Mouse (Mus musculus) urinary bladder, adult 18-20 months (tissue): ENCODE measurements around the gene Ap1g1.
A peak's percentile ranks its signal among the peaks of the same experiment; 100 is the strongest.
"Not testable (repeated sequence)": the region's sequence is repeated elsewhere in the genome, so short reads cannot be mapped to it uniquely, and the experiment has no call there.

Source experiments
- DNase-seq, 2 experiments: peaks; one replicate each; pipeline ENCODE4 v3.0.0; 2022; ENCODE audit warnings: low spot score in 2 of 2, mixed read lengths in 2 of 2

Gene Ap1g1

GRCm38 (mm10) chr8:109778280-109778977, at the start of gene Ap1g1:
Gene Ap1g1 (plus strand): TSS chr8:109778554.
- peak; percentile 93 to 94 for DNase-seq

DNA sequence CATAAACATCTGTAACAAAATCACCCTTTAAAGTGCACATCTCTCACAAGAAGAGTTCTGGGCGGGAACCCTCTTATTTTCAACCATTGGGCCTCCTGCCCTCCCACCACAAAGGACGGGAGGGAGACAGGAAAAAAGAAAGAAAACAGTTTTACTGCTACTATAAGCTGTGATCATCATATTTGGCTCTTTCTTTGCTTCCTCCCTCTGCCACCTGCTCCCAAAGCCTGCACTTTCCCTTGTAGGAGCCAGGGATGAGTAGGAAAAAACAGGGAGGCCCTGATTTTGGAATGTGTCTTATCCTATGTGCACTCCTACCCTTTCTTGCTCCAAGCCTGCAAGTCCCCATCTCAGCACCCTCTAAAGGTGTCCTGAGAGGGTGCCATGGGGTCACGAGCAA, 47.3 kb upstream of the Ap1g1 start:
- DNase-seq: no peak

- DNase-seq: no peak
Measured at GRCm38 (mm10) chr8:109734018-109734417, 44.3 kb upstream of the Ap1g1 start.

GRCm38 (mm10) chr8:109736819-109737218, 41.5 kb upstream of the Ap1g1 start:
- DNase-seq: no peak

- peak; percentile 68 to 75 for DNase-seq
Measured at GRCm38 (mm10) chr8:109737237-109738048, 40.9 kb upstream of the Ap1g1 start, which contains the start of gene Atxn1l. Gene Atxn1l (minus strand): TSS chr8:109737739.

- DNase-seq: no peak
Measured at GRCm38 (mm10) chr8:109738049-109738380, 40.3 kb upstream of the Ap1g1 start.

- DNase-seq: no peak
Measured at GRCm38 (mm10) chr8:109747468-109748199, 30.7 kb upstream of the Ap1g1 start.

DNA sequence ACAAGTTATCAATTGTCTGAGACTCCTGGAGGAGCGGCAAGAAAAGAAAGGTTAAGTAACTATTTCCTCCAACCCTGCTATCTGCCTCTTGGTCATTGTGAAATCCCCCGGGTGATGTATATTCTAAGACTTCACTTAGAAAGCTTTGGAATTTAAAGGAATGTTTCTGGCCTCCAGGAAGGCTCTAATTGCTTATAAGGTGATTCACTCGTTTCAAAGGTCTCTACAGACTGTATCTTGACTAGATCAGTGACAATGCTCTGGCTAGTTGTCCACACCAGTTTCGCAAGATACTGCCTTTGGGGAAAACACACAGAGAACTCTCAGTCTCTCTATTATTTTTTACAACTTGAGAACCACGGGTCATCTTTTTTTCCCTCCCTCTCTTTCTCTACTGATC, 28.1 kb upstream of the Ap1g1 start:
- DNase-seq: no peak

GRCm38 (mm10) chr8:109750699-109751098, 27.7 kb upstream of the Ap1g1 start:
- peak; percentile 11 to 46 for DNase-seq

- no peak for DNase-seq
Measured at GRCm38 (mm10) chr8:109751731-109752485, 26.4 kb upstream of the Ap1g1 start.

DNA sequence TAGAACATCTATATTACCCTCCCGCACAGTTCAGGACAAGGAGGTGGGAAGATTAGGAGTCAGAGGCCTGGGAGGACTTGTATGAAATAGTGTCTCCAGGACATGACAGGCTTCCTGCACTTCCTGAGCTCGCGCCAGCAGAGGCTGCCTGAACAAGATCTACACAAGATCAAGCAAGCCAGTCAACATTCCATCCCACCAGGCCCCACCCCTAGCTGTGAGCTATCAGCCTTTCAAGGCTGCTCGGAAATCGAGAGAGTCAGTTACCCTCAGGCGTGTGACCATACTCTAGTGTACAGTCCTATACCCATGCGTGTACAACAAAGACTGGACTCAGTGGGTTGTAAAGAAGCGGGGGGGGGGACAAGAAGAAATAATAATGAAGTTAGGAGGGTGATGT, 23.7 kb upstream of the Ap1g1 start:
- peak in 1 of 2 experiments; percentile 16 for DNase-seq

- not testable (repeated sequence) for DNase-seq
Measured at GRCm38 (mm10) chr8:109755554-109755953, 22.8 kb upstream of the Ap1g1 start.

DNA sequence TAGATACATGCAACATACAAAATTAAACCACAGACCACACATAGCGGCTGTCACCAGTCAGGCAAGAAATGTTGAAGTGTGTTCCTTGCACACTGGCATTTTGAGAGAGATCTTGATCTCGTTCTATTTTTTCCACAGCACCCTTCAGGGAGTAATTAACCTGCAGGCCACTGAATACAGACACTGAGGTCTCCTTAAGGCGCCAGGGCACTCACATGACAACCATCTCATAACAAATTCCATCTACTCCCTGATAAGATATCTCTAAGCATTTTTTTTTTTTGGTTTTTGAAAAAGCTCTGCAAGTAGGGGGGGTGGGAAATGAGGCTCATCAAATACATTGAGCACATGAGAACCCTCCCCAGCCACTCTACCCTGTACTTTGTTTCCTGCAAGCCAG, 21.5 kb upstream of the Ap1g1 start:
- no peak for DNase-seq

GRCm38 (mm10) chr8:109759426-109759825, 18.9 kb upstream of the Ap1g1 start:
- no peak for DNase-seq

- DNase-seq: no peak
Measured at GRCm38 (mm10) chr8:109760221-109760620, 18.1 kb upstream of the Ap1g1 start.

DNA sequence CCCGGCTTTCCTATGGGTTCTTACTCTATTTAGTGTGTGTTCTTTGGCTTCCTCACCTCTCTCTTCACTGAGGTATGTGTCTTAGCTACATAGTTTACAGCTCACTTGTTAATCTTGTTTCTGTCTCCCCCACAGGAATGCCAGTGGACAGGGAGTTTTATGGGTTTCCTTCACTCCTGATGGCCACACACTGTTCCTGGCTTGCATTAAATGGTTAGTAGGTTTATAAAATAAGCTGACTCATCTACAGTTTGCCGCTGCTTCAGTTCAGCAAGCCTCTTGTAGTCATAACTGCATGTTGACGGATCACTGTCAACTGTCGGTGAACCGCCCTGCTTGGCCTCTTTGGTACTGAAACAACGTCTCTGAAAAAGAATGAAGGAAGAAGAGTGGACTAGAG, 14.3 kb upstream of the Ap1g1 start:
- no peak for DNase-seq

- no peak for DNase-seq
Measured at GRCm38 (mm10) chr8:109766081-109766480, 12.3 kb upstream of the Ap1g1 start.

DNA sequence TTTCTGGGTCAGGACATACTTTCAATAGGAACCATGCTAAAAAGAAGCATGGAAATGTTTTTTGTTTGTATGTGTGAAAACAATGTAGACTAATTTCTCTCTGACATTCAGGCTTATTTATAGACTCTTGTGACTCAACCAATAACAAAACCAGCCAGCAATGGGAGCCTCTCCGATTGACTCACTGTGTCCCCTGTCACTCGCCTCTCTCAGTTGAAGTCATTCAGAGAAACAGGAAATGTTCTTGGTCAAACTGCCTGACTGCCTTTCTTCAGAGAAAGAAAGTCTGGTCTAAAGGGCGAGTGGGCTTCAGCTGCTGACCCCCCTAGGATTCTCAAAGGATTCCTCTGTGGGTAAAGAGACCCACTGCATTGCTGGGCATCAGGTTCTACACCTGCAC, 5.2 kb upstream of the Ap1g1 start:
- no peak for DNase-seq

DNA sequence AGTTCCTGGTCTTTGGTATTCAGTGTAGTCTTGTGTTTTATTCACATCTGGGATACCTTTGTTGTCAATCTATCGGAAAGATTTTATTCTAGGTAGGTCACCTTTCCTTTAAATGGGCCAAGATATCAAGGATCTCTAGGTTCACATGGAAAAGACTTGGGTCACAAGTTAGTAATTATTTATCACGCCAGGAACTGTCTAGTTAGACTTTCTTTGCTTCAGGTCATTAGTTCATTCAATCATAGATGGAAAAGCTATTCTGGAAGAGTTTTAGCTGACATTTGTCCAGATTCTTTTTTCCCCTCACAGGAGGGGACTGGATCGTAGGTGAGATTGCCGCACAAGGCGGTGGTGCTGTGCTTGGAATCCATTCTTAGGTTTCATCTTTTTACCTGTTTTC, 503 bp upstream of the Ap1g1 start:
- no peak for DNase-seq

DNA sequence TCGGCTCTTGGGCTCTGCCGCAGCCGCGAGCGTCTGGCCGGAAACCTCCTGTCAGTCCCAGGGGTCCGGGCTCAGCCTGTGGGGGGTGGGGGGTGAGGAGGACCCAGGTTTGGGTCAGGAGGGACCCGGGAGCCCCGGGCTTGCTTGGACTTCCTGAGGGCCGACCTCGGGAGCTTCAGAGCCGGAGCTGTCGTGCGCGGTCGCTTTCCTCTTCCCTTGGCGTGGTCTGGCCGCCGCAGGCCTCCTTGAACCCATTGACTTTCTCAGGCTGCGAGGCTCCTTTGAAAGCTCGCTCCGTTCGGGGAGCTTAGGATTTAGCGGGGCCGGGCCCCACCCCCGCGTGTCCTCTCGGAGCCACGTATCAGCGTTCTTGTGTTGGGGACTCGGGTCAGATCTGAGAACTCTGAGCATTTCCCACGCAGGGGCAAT, 653 bp downstream of the Ap1g1 start:
- DNase-seq: peak in 1 of 2 experiments; percentile 54

DNA sequence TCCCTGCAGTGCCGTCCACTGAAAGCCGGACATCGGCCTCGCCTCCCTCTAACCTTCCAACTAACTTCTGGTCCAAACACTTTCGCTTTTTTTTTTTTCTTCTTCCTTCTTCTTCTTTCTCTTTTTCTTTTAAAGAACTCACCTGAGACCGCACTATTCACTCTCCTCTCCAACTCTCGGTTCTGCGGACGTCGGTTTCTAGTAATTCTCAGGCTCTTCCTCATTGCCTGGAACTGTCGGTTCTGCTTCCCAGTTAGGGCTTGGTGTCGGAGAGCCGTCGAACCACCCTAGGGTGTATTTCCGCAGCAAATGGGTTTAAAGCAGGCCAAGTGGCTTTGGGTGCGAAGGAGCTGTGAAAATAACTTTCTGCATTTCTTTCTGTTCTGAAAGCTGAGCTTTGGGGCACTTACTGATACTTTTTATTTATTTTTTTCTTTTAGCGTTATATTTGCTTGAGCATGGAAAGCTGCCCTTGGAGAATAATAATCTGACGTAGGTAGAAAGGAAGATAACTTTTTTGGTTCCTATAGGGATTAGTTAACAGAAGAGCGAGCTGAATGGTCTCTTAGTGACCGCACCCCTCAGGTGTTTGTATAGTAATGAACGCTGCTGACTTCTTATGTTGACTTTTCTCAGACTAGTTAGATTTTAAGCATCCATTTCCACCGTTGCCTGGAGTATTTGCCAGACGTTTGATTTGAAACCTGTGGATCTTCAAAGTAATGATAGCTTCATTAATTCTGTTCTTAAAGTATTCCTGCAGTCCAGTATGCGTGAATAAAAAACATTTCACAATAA, 1.3 kb downstream of the Ap1g1 start:
- peak in 1 of 2 experiments; percentile 7 for DNase-seq
